Mouse (Mus musculus) ES-E14 (cell line): ENCODE data around the gene Cep152. TPM values are rescaled to one million over a fixed set of nuclear protein-coding genes. Genes with fewer than 3 reads are reported as not detected.

Source experiments
- DNase-seq: peaks from one replicate; pipeline ENCODE4 v3.0.0-alpha.2; 2013; ENCODE audit warnings: low read depth, low spot score
- H3K27ac ChIP-seq: 2 replicates; pipeline ENCODE4 v1.5.1; 2012; ENCODE audit warnings: low read depth, mild to moderate bottlenecking, low read length, moderate library complexity, mixed read lengths; ENCODE audit not compliant: poor library complexity, insufficient read depth, severe bottlenecking
- H3K36me3 ChIP-seq: 2 replicates; pipeline ENCODE4 v1.6.1; 2012; ENCODE audit warnings: mild to moderate bottlenecking, low read length, moderate library complexity, mixed read lengths; ENCODE audit not compliant: control insufficient read depth, poor library complexity, insufficient read depth, severe bottlenecking
- H3K4me1 ChIP-seq, 2 experiments: fragments of 150-350 bp in 1 of 2; sonication (generic) in 1 of 2; 2 replicates each; pipeline ENCODE4 v1.6.1; 2012; ENCODE audit warnings: low read length in 2 of 2, mild to moderate bottlenecking in 1 of 2, mixed read lengths in 1 of 2; ENCODE audit not compliant: control insufficient read depth in 2 of 2, insufficient read depth in 2 of 2, poor library complexity in 1 of 2
- H3K4me3 ChIP-seq, 2 experiments: fragments of 150-350 bp in 1 of 2; sonication (generic) in 1 of 2; 2 replicates each; pipeline ENCODE4 v1.5.1; 2012; ENCODE audit warnings: low read length in 2 of 2, low read depth in 1 of 2, mild to moderate bottlenecking in 1 of 2, mixed read lengths in 1 of 2; ENCODE audit not compliant: insufficient read depth in 1 of 2, poor library complexity in 1 of 2, severe bottlenecking in 1 of 2
- H3K9ac ChIP-seq: 2 replicates; pipeline ENCODE4 v1.6.1; 2012; ENCODE audit warnings: low read depth, mild to moderate bottlenecking, low read length, mixed read lengths; ENCODE audit not compliant: poor library complexity, insufficient read depth, severe bottlenecking
- H3K9me3 ChIP-seq: fragments of 150-350 bp; sonication (generic); 2 replicates; pipeline ENCODE4 v1.6.1; 2012; ENCODE audit warnings: low read depth, mild to moderate bottlenecking, low read length; ENCODE audit not compliant: control insufficient read depth, insufficient read depth
- CHD2 ChIP-seq: IDR thresholded peaks from 2 replicates; pipeline ENCODE4 v1.6.1; 2014; ENCODE audit warnings: mild to moderate bottlenecking, low read depth, low read length, inconsistent platforms
- HCFC1 ChIP-seq: IDR thresholded peaks from 2 replicates; pipeline ENCODE4 v1.6.1; 2012; ENCODE audit warnings: low read length, inconsistent platforms, borderline replicate concordance; ENCODE audit not compliant: insufficient read depth
- MAFK ChIP-seq: IDR thresholded peaks from 2 replicates; pipeline ENCODE4 v1.6.1; 2014; ENCODE audit warnings: mild to moderate bottlenecking, low read depth, low read length, inconsistent platforms; ENCODE audit not compliant: insufficient read depth
- ZNF384 ChIP-seq: IDR thresholded peaks from 2 replicates; pipeline ENCODE4 v1.6.1; 2012; ENCODE audit warnings: low read depth, low read length, inconsistent platforms
- in situ Hi-C, 2 experiments: fragments of 600-800 bp; cut with MboI; formaldehyde crosslinking; loops; one replicate each; pipeline ENCODE4 v1.15.1; 2025; ENCODE audit warnings: low sequenced_read_pairs in 2 of 2, inconsistent platforms in 1 of 2; ENCODE audit not compliant: unreplicated experiment in 2 of 2
- total RNA-seq: library from RNA; depleted of rRNA; stranded (reverse); fragments of 300-350 nt; gene quantifications from 2 replicates; pipeline ENCODE4 v1.2.3, GENCODE M21; 2012; rRNA removed

Cep152 gene
- total RNA-seq, 1 experiment, result 12.5 TPM

GRCm38 (mm10) chr2:125515291-125516057 is 109.4 kb downstream of the Cep152 start:
- Histone ChIP-seq H3K9me3 (no peaks in the 10 kb centered on the region), H3K27ac (no peak overlapping the region), H3K4me3 (no peak overlapping the region), H3K9ac (no peak overlapping the region), H3K36me3 (no peaks in the 10 kb centered on the region), H3K4me1 (no peaks in the 10 kb centered on the region)
- DNase-seq, result no peak
- TF ChIP-seq MAFK (no peak), HCFC1 (no peak), ZNF384 (no peak), CHD2 (no peak)
- in situ Hi-C loops, result no loop called here

- no peak for DNase-seq
- H3K4me1 ChIP-seq, result no peaks in the 10 kb centered on the region
- no peak overlapping the region for H3K27ac ChIP-seq
- no peaks in the 10 kb centered on the region for H3K36me3 ChIP-seq
- H3K4me3 ChIP-seq, result no peak overlapping the region
- no peaks in the 10 kb centered on the region for H3K9me3 ChIP-seq
- in situ Hi-C loops, result no loop called here
- no peak overlapping the region for H3K9ac ChIP-seq
- TF ChIP-seq ZNF384, result no peak
These were observed 110.5 kb downstream of the Cep152 start for GRCm38 (mm10) chr2:125514391-125514790.

Other genes starting within 250 kb of the Cep152 start
- gene Gm9913, start 120.0 kb downstream of the Cep152 start, total RNA-seq, result 0.32 TPM in 1 of 2 replicates, not detected in the other
- 6.8 and 9.6 TPM in 2 replicates for gene Fbn1, start 117.1 kb downstream of the Cep152 start, total RNA-seq
- gene Eid1, start 48.0 kb upstream of the Cep152 start, total RNA-seq, result 12.5 and 23.6 TPM in 2 replicates
- gene Shc4, start 99.0 kb upstream of the Cep152 start, total RNA-seq, result 0.79 and 1.1 TPM in 2 replicates
- 11.7 and 14.9 TPM in 2 replicates for gene Secisbp2l, start 157.8 kb upstream of the Cep152 start, total RNA-seq
- 16.3 and 20.1 TPM in 2 replicates for gene Galk2, start 234.0 kb upstream of the Cep152 start, total RNA-seq
- 82.2 and 114 TPM in 2 replicates for gene Cops2, start 234.0 kb upstream of the Cep152 start, total RNA-seq